Mouse (Mus musculus): ENCODE data around the gene Zbtb18.

GRCm38 (mm10) chr1:177410769-177411348, 31.3 kb upstream of the Zbtb18 start:
- no peak for TF ChIP-seq CTCF (IDR thresholded peaks at IDR 0.05; ENCODE audit: low read depth)
- no peak for TF ChIP-seq EP300 (IDR thresholded peaks at IDR 0.05; ENCODE audit: low read depth)
